Mouse (Mus musculus) left cerebral cortex, postnatal 25 days (tissue): ENCODE measurements around the gene Cox10. TPM values are rescaled to one million over a fixed set of nuclear protein-coding genes. Genes with fewer than 3 reads are reported as not detected.

Experiments used
- DNase-seq, 2 experiments: peaks; one replicate each; pipeline ENCODE4 v3.0.0; 2022; ENCODE audit warnings: low spot score in 2 of 2, mixed read lengths in 1 of 2
- intact Hi-C: fragments of 180-260 bp; cut with DNase I; formaldehyde crosslinking; loops from one replicate; pipeline ENCODE4 v1.15.1; 2025
- total RNA-seq, 2 experiments: library from RNA; stranded (reverse); gene quantifications; 2 replicates each; pipeline ENCODE4 v1.2.3; 2021

Cox10 gene
- total RNA-seq, 2 experiments from 2014 or later, result 26.6 to 27.4 TPM

GRCm38 (mm10) chr11:63968388-63969035 lies 110.8 kb downstream of the Cox10 start:
- intact Hi-C loops, result no loop called here
- no peak for DNase-seq

GRCm38 (mm10) chr11:63967641-63968387 lies 111.5 kb downstream of the Cox10 start:
- DNase-seq, result no peak
- intact Hi-C loops, result no loop called here

GRCm38 (mm10) chr11:63965437-63965836 lies 113.8 kb downstream of the Cox10 start:
- intact Hi-C loops, result no loop called here
- DNase-seq, result peak in 1 of 2 experiments; percentile 6

GRCm38 (mm10) chr11:63957207-63957606 lies 122.1 kb downstream of the Cox10 start:
- DNase-seq, result no peak
- intact Hi-C loops, result no loop called here

GRCm38 (mm10) chr11:63956748-63957147 lies 122.5 kb downstream of the Cox10 start:
- no peak for DNase-seq

GRCm38 (mm10) chr11:63953887-63954286 lies 125.4 kb downstream of the Cox10 start:
- no peak for DNase-seq
- intact Hi-C loops, result no loop called here

More at GRCm38 (mm10) chr11:63956748-63957147, 122.5 kb downstream of the Cox10 start:
- intact Hi-C loops, result no loop called here

- no peak for DNase-seq
- intact Hi-C loops, result no loop called here
These were observed 126.5 kb downstream of the Cox10 start for GRCm38 (mm10) chr11:63952743-63953191.

- no peak for DNase-seq
- intact Hi-C loops, result no loop called here
These were observed 127.2 kb downstream of the Cox10 start for GRCm38 (mm10) chr11:63951831-63952631.

- no peak for DNase-seq
- intact Hi-C loops, result no loop called here
These were observed 130.9 kb downstream of the Cox10 start for GRCm38 (mm10) chr11:63948371-63948770.

- DNase-seq, result peak; percentile 43 to 70
- intact Hi-C loops, result no loop called here
These were observed 132.2 kb downstream of the Cox10 start for GRCm38 (mm10) chr11:63947024-63947423.

GRCm38 (mm10) chr11:63943947-63944346 lies 135.3 kb downstream of the Cox10 start:
- intact Hi-C loops, result no loop called here
- no peak for DNase-seq

- intact Hi-C loops, result no loop called here
- DNase-seq, result no peak
These were observed 135.9 kb downstream of the Cox10 start for GRCm38 (mm10) chr11:63943268-63943890.

GRCm38 (mm10) chr11:63942177-63942576 lies 137.1 kb downstream of the Cox10 start:
- intact Hi-C loops, result no loop called here
- no peak for DNase-seq

- DNase-seq, result no peak
- intact Hi-C loops, result no loop called here
These were observed 142.6 kb downstream of the Cox10 start for GRCm38 (mm10) chr11:63936641-63937040.

GRCm38 (mm10) chr11:63926901-63927300 lies 152.4 kb downstream of the Cox10 start:
- DNase-seq, result no peak
- intact Hi-C loops, result no loop called here

- intact Hi-C loops, result loop anchor here (2.0 kb wide), 2 partner anchors 518 to 794 kb away; no protein-coding TSS in a partner anchor
- peak; percentile 70 to 73 for DNase-seq
These were observed 154.1 kb downstream of the Cox10 start for GRCm38 (mm10) chr11:63925161-63925582.

GRCm38 (mm10) chr11:63924286-63924930 lies 154.9 kb downstream of the Cox10 start:
- intact Hi-C loops, result loop anchor here (2.0 to 5.0 kb wide), 4 partner anchors 153 to 1043 kb away; partner anchors contain the start of gene Cox10

GRCm38 (mm10) chr11:63923386-63923785 lies 155.9 kb downstream of the Cox10 start:
- intact Hi-C loops, result loop anchor here (5.0 kb wide), 2 partner anchors 154 to 1044 kb away; partner anchors contain the start of gene Cox10
- no peak for DNase-seq

More at GRCm38 (mm10) chr11:63924286-63924930, 154.9 kb downstream of the Cox10 start:
- DNase-seq, result no peak

- intact Hi-C loops, result loop anchor here (5.0 kb wide), 2 partner anchors 155 to 1045 kb away; partner anchors contain the start of gene Cox10
- DNase-seq, result peak; percentile 76 to 89
These were observed 157.1 kb downstream of the Cox10 start, which contains the start of gene Hs3st3b1 for GRCm38 (mm10) chr11:63922091-63922621. Gene Hs3st3b1 (minus strand): TSS chr11:63922290.
